Mouse (Mus musculus): ENCODE data around the gene Frrs1.

DNA sequence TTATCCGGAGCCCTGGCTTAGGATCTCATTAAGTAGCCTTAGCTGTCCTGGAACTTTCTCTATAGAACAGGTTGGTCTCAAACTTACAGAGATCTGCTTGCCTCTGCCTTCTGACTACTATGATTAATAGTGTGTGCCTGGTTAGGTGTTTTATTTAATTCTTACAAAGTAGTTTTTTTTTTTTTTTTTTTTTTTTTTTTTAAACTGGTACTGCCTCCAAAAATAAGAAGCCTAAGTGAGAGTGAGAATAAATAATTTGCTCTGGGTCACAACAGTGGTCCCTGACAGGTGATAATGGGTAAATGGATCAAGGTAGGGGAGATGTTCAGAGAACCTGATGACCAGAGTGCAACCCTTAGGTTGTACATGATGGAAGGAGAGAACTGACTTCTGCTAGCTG lies 3.4 kb downstream of the Frrs1 start:
- TF ChIP-seq EP300 (IDR thresholded peaks at IDR 0.05; ENCODE audit: low read depth) (no peak), CTCF (IDR thresholded peaks at IDR 0.05; ENCODE audit: low read depth) (no peak)

All from liver, embryonic 14.5 days (tissue).